Mouse (Mus musculus) stomach, postnatal 0 days (tissue): ENCODE data around the gene Rnf141. TPM values are rescaled to one million over a fixed set of nuclear protein-coding genes. Genes with fewer than 3 reads are reported as not detected.

Experiments
- ATAC-seq: fragments of 200-750 bp; cut with Nextera tagmentation; 2 replicates; pipeline ENCODE4 v1.8.0; 2017; ENCODE audit not compliant: low FRiP score, low TSS enrichment
- DNase-seq: peaks from one replicate; pipeline ENCODE4 v3.0.0-alpha.2; 2016; ENCODE audit warnings: low spot score
- H3K27ac ChIP-seq: fragments of 300-500 bp; sonication (generic); replicated peaks from 2 replicates; pipeline ENCODE4 v1.5.1; 2014; ENCODE audit warnings: mild to moderate bottlenecking, control low read depth
- H3K27me3 ChIP-seq: fragments of 300-500 bp; sonication (generic); 2 replicates; pipeline ENCODE4 v1.6.1; 2014; ENCODE audit warnings: low read length; ENCODE audit not compliant: control insufficient read depth, insufficient read depth
- H3K36me3 ChIP-seq: fragments of 300-500 bp; sonication (generic); 2 replicates; pipeline ENCODE4 v1.6.1; 2014; ENCODE audit warnings: low read length, mixed read lengths; ENCODE audit not compliant: control insufficient read depth, insufficient read depth
- H3K4me1 ChIP-seq: fragments of 300-500 bp; sonication (generic); replicated peaks from 2 replicates; pipeline ENCODE4 v1.6.1; 2014; ENCODE audit warnings: antibody characterized with exemption; ENCODE audit not compliant: control insufficient read depth, insufficient read depth
- H3K4me2 ChIP-seq: fragments of 300-500 bp; sonication (generic); replicated peaks from 2 replicates; pipeline ENCODE4 v1.6.1; 2014; ENCODE audit warnings: low read depth, mild to moderate bottlenecking, control low read depth, moderate library complexity
- H3K4me3 ChIP-seq: fragments of 300-500 bp; sonication (generic); 2 replicates; pipeline ENCODE4 v1.5.1; 2014; ENCODE audit warnings: low read depth, low read length, control low read depth
- H3K9ac ChIP-seq: fragments of 300-500 bp; sonication (generic); 2 replicates; pipeline ENCODE4 v1.6.1; 2014; ENCODE audit warnings: mild to moderate bottlenecking, low read length, control low read depth, mixed read lengths
- H3K9me3 ChIP-seq: fragments of 300-500 bp; sonication (generic); 2 replicates; pipeline ENCODE4 v1.6.1; 2016; ENCODE audit warnings: low read length; ENCODE audit not compliant: control insufficient read depth
- CTCF ChIP-seq: IDR thresholded peaks from 2 replicates; pipeline ENCODE4 v1.5.1; 2016; ENCODE audit warnings: antibody characterized with exemption, low read depth, mild to moderate bottlenecking, moderate library complexity
- EP300 ChIP-seq: optimal IDR thresholded peaks from 2 replicates; pipeline ENCODE3; 2016; ENCODE audit warnings: antibody characterized with exemption
- WGBS: fragments of 180-500 bp; shearing (Covaris S2); extraction: QIAGEN DNeasy Blood & Tissue Kit; methylation state at CpG from one replicate; pipeline ENCODE4 v1.1.7; 2014; 5-methylcytosine and 5-hydroxymethylcytosine counted together
- polyA plus RNA-seq: library from polyadenylated mRNA; unstranded; fragments of >200 nt; fragmentation: Nextera tagmentation; extraction: Ambion mirVana; gene quantifications from 2 replicates; pipeline ENCODE4 v1.2.1, GENCODE M21; 2015

Gene Rnf141
- polyA plus RNA-seq, 1 experiment from 2014 or later, result 24.0 TPM

GRCm38 (mm10) chr7:110818787-110819350, 25.4 kb downstream of the Rnf141 start:
- Histone ChIP-seq H3K4me1 (no peaks in the 10 kb centered on the region), H3K27ac (no peak overlapping the region), H3K4me3 (no peak overlapping the region), H3K27me3 (no peaks in the 10 kb centered on the region), H3K9ac (no peak overlapping the region), H3K36me3 (peaks cover 3% of the 10 kb centered on the region), H3K4me2 (no peak overlapping the region), H3K9me3 (no peaks in the 10 kb centered on the region)
- WGBS, result 60% methylated on average over 11 of the region's 11 CpGs
- ATAC-seq (no peak), DNase-seq (no peak)
- no peak for TF ChIP-seq CTCF

GRCm38 (mm10) chr7:110818206-110818605, 26.1 kb downstream of the Rnf141 start:
- no peaks in the 10 kb centered on the region for H3K27me3 ChIP-seq
- no peak for ATAC-seq
- no peak overlapping the region for H3K4me2 ChIP-seq
- no peaks in the 10 kb centered on the region for H3K4me1 ChIP-seq
- H3K9ac ChIP-seq, result 0 out of 2 replicates have a peak overlapping the region, but pooled peaks have one; percentile 3
- DNase-seq, result no peak
- no peak overlapping the region for H3K4me3 ChIP-seq
- no peak for TF ChIP-seq EP300
- H3K36me3 ChIP-seq, result peaks cover 3% of the 10 kb centered on the region
- WGBS, result 82% methylated on average over 6 of the region's 6 CpGs
- no peaks in the 10 kb centered on the region for H3K9me3 ChIP-seq
- H3K27ac ChIP-seq, result no peak overlapping the region

- Histone ChIP-seq H3K27me3 (no peaks in the 10 kb centered on the region), H3K9ac (no peak overlapping the region), H3K4me1 (no peaks in the 10 kb centered on the region), H3K9me3 (no peaks in the 10 kb centered on the region), H3K27ac (no peak overlapping the region), H3K4me3 (no peak overlapping the region), H3K36me3 (no peaks in the 10 kb centered on the region; the same call in 1 of the 2 replicates), H3K4me2 (no peak overlapping the region)
- 57% methylated on average over 5 of the region's 5 CpGs for WGBS
- DNase-seq, result peak; percentile 53
- TF ChIP-seq EP300 (no peak), CTCF (peak; percentile 94)
- peak; percentile 68; the same call in 1 of the 2 replicates for ATAC-seq
Observed at GRCm38 (mm10) chr7:110816037-110816436, 28.2 kb downstream of the Rnf141 start.

- H3K4me1 ChIP-seq, result no peaks in the 10 kb centered on the region
- no peak overlapping the region for H3K4me2 ChIP-seq
- H3K9ac ChIP-seq, result no peak overlapping the region
- DNase-seq (no peak), ATAC-seq (no peak)
- WGBS, result 71% methylated on average over 1 of the region's 1 CpGs
- no peaks in the 10 kb centered on the region for H3K9me3 ChIP-seq
- H3K27ac ChIP-seq, result no peak overlapping the region
- no peak for TF ChIP-seq CTCF
- no peak for TF ChIP-seq EP300
- H3K4me3 ChIP-seq, result no peak overlapping the region
- H3K36me3 ChIP-seq, result no peaks in the 10 kb centered on the region; the same call in 1 of the 2 replicates
- H3K27me3 ChIP-seq, result no peaks in the 10 kb centered on the region
Observed at GRCm38 (mm10) chr7:110813983-110814382, 30.3 kb downstream of the Rnf141 start.

GRCm38 (mm10) chr7:110811529-110811928, 32.7 kb downstream of the Rnf141 start:
- Histone ChIP-seq H3K27me3 (no peaks in the 10 kb centered on the region), H3K9ac (no peak overlapping the region), H3K36me3 (no peaks in the 10 kb centered on the region), H3K27ac (no peak overlapping the region), H3K4me1 (no peaks in the 10 kb centered on the region), H3K4me2 (no peak overlapping the region), H3K9me3 (no peaks in the 10 kb centered on the region), H3K4me3 (no peak overlapping the region)
- ATAC-seq (no peak), DNase-seq (no peak)
- WGBS, result 74% methylated on average over 5 of the region's 5 CpGs
- TF ChIP-seq EP300 (no peak), CTCF (no peak)

- no peaks in the 10 kb centered on the region for H3K27me3 ChIP-seq
- no peak overlapping the region for H3K27ac ChIP-seq
- H3K4me1 ChIP-seq, result no peaks in the 10 kb centered on the region
- ATAC-seq (no peak), DNase-seq (no peak)
- H3K36me3 ChIP-seq, result no peaks in the 10 kb centered on the region
- no peaks in the 10 kb centered on the region for H3K9me3 ChIP-seq
- 85% methylated on average over 8 of the region's 8 CpGs for WGBS
- TF ChIP-seq EP300 (no peak), CTCF (no peak)
- no peak overlapping the region for H3K9ac ChIP-seq
- H3K4me3 ChIP-seq, result no peak overlapping the region
- H3K4me2 ChIP-seq, result no peak overlapping the region
Observed at GRCm38 (mm10) chr7:110810995-110811394, 33.3 kb downstream of the Rnf141 start.
